Comparison of ENCODE assay signal across 8 mouse cellular contexts in the genomic region with DNA sequence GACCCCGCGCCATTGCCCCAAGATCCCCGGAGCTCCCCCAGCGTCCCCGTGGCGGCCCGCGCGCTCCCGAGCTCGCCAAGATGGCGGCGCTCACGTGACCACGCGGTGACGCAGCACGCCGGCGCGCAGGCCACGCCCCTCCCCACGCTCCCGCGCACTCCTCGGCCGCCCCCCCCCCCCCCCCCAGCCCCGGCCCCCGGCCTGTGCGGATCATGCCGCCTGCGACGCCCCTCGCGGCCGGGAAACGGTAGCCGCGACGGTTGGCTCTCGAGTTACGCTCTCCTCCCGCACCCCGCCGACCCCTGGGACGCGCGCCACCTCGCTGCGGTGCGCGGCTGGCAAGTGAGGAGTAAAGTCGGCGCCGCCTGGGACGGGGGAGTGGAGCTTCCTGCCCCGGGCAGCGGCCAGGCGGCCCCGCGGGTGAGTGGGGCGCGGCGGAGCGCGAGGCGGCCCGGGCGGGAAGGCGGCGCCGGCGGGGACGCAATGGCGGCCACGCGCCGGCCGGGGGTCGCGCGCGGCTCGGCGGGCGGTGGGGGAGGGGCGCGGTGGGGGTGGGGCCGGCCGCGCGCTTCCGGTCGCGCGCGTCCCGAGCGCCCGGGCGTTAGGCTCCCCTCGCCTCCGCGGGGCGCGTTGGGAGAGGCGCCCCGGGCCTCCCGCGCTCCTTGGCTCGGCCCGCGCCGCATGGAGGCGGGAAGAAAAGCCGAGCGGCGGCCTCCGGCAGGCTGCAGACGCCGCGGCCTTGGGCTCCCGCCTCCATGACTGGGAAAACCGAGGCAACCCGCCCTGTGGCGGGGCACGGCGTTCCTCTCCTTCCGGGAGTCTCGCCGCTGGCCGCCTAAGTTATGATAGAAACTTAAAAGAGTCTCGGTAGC. TPM values are rescaled to one million over a fixed set of nuclear protein-coding genes. Genes with fewer than 3 reads are reported as not detected.
DNase-seq lines count a peak whose midpoint lies in the region; ATAC-seq and TF ChIP-seq lines count a peak whose summit lies in the region.

Gene Atf1, plus strand, starts transcription at position 157 of the 872 bp plus-strand sequence.

- DNase-seq in Muller cell, postnatal 12 days (ENCODE audit: inconsistent ontology term), result peak; percentile 93
- DNase-seq in cerebellum, adult 2 months, result peak; percentile 91 to 95
- DNase-seq in forelimb bud, embryonic 11.5 days (ENCODE audit: low read depth, low spot score), result peak; percentile 88
- peak; percentile 95 for DNase-seq in heart, postnatal 4 days
- DNase-seq in layer of hippocampus, adult 8-10 months (ENCODE audit: low spot score in 2 of 2), result peak in 1 of 2 experiments; percentile 89
- DNase-seq in lung, postnatal 0 days (ENCODE audit: low spot score), result peak; percentile 96
- peak; percentile 12 for DNase-seq in ovary, postnatal 10 days (ENCODE audit: low spot score)
- peak; percentile 86 to 94 for DNase-seq in thymus, postnatal 10 days (ENCODE audit: low spot score in 2 of 2)

- no peaks in the 10 kb centered on the region for H3K36me3 ChIP-seq in lung, postnatal 0 days (ENCODE audit: insufficient read depth, low read length)

- peak within 1 kb of the TSS; percentile 99 for H3K27ac ChIP-seq in cerebellum, adult 2 months (ENCODE audit: insufficient read depth, low read length)
- peak within 1 kb of the TSS; percentile 100 for H3K27ac ChIP-seq in lung, postnatal 0 days (ENCODE audit: low read length)

- TF ChIP-seq CTCF in cerebellum, adult 2 months (IDR thresholded peaks at IDR 0.05; ENCODE audit: borderline replicate concordance, insufficient read depth, low read depth, low read length), result peak; percentile 13; the same call in 1 of the 2 replicates
- TF ChIP-seq CTCF in lung, postnatal 0 days (IDR thresholded peaks at IDR 0.05), result peak; percentile 58

- peak within 1 kb of the TSS; percentile 71 for H3K4me2 ChIP-seq in lung, postnatal 0 days (replicated peaks; ENCODE audit: low read depth, low read length)

- no peak for TF ChIP-seq EP300 in lung, postnatal 0 days (IDR thresholded peaks at IDR 0.05)

- H3K27me3 ChIP-seq in cerebellum, adult 2 months (ENCODE audit: control insufficient read depth, insufficient read depth, low read length), result no peaks in the 10 kb centered on the region
- H3K27me3 ChIP-seq in lung, postnatal 0 days (replicated peaks; ENCODE audit: insufficient read depth, low read length), result no peaks in the 10 kb centered on the region

- peak; percentile 92 for ATAC-seq in lung, postnatal 0 days

- peak within 1 kb of the TSS; percentile 100 for H3K4me3 ChIP-seq in cerebellum, adult 2 months (replicated peaks; ENCODE audit: insufficient read depth, low read depth, low read length)
- H3K4me3 ChIP-seq in lung, postnatal 0 days (ENCODE audit: low read depth, low read length), result peak within 1 kb of the TSS; percentile 85

- H3K4me1 ChIP-seq in cerebellum, adult 2 months (ENCODE audit: control insufficient read depth, insufficient read depth, low read length), result peaks cover 16% of the 10 kb centered on the region
- H3K4me1 ChIP-seq in lung, postnatal 0 days (ENCODE audit: insufficient read depth, low read depth, low read length), result peaks cover 6% of the 10 kb centered on the region; the same call in 1 of the 2 replicates

- peak within 1 kb of the TSS; percentile 95 for H3K9ac ChIP-seq in lung, postnatal 0 days (replicated peaks; ENCODE audit: low read depth)

- WGBS in cerebellum, adult 2 months, result under 1% methylated on average over 127 of the region's 133 CpGs
- WGBS in lung, postnatal 0 days, result under 1% methylated on average over 49 of the region's 133 CpGs

- TF ChIP-seq POLR2A in cerebellum, adult 2 months (IDR thresholded peaks at IDR 0.05; ENCODE audit: borderline replicate concordance, insufficient read depth, low read length), result peak; percentile 96

- no peaks in the 10 kb centered on the region for H3K9me3 ChIP-seq in lung, postnatal 0 days (ENCODE audit: low read length)

RNA-seq across cellular contexts. Expression of gene Atf1, which starts in this region (rescaled TPM):
- 16.8 and 18.4 TPM in 2 replicates for polyA plus RNA-seq in cerebellum, adult 2 months (2012; rRNA removed)
- 10 to 100 TPM; 54.8 to 57.7 TPM for total RNA-seq in heart, postnatal 4 days (2021)
- total RNA-seq in layer of hippocampus, adult 8-10 months (2022), result 10 to 100 TPM; 24.1 to 28.2 (median 25.9) TPM
- 28.3 and 35.3 TPM in 2 replicates for polyA plus RNA-seq in lung, postnatal 0 days (2015; fragmentation: Nextera tagmentation; extraction: Ambion mirVana)
